Mouse (Mus musculus) lung, postnatal 0 days (tissue): Measurements from ENCODE around the gene Hdgfl2.

ENCODE experiments used
- CTCF ChIP-seq: IDR thresholded peaks from 2 replicates; pipeline ENCODE4 v1.5.1; 2016; ENCODE audit warnings: antibody characterized with exemption, mild to moderate bottlenecking
- EP300 ChIP-seq: IDR thresholded peaks from 2 replicates; pipeline ENCODE4 v1.6.1; 2016; ENCODE audit warnings: antibody characterized with exemption, mild to moderate bottlenecking, control low read depth

DNA sequence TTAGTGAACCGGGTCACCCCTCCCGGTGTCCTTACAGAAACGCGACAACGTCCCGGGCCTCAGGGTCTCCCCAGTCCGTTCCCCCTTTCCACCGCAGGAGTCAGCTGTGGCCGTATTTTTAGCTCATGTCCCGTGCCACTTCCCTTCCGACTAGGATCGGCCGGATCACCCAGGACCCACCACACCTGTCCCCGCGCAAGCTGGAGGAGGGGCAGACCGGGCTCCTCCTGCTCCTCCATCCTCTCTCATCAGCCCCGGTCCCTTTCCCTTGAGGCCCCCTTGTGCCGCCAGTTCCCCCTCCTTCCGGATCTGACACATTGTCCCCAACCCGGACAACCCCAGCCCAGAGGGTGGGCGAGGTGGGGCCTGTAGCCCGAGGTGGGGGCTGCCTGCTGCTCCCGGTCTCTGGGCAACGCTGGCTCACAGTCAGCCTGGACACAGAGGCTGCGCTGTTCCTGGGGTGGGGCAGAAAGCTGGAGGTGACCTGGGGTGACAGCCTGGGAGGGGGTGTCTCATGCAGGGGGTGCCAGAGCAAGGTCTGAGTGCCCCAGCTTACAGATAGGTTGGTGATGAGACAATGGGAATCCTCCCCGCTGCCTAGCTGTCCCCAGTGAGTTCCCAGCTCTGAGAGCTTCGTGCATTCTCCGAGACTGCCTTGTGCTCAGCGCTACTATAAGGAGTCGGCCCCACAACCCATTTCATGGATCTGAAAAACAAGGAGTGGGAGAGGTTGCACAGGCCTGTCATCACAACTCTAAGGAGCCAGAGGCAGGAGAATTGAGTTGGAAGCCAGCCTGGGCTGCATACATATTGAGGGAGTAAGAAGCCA, 69.6 kb downstream of the Hdgfl2 start:
- TF ChIP-seq CTCF (no peak), EP300 (no peak)
